Mouse (Mus musculus): ENCODE measurements around the gene Scube1.

The Scube1 gene

DNA sequence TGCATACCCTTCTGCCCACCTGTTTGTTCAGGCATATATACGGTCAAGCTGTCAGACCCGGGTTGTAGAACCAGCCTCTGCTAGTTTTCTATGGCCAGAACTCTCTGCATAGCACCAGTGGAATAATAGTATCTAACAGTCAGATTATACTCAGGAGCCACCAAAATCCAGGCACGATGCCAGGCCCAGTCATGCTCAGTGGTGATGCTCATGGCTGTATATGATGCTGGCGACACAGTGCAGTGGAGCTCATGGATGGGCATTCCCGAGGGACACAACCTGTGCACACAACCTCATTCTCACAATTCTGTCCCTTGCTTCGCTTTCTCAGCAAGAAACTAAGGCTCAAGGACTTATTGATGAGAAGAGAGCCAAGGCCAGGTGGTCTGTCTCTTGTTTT is 58.8 kb downstream of the Scube1 start:
- no peak for DNase-seq (ENCODE audit: low read depth)

DNA sequence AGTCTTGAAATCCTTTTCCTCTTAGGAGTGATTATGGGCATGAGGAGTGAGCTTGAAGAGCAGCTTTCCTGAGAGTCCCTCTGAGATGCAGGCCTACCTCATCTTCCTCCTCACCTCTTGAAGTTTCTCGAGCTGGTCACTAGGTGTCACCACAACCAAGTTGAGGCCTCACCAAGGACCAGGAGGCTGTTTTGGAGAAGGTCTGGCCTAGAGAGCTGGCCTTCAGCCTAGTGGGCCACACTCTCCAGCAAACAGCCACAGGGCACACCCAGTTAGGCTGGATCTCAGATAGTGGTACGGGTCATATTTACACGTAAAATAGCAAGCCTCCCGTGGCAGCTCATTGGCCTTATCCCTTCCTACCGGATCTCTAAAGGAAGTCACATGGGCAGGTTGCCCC is 60.1 kb downstream of the Scube1 start:
- peak; percentile 49 for DNase-seq (ENCODE audit: low read depth)

DNA sequence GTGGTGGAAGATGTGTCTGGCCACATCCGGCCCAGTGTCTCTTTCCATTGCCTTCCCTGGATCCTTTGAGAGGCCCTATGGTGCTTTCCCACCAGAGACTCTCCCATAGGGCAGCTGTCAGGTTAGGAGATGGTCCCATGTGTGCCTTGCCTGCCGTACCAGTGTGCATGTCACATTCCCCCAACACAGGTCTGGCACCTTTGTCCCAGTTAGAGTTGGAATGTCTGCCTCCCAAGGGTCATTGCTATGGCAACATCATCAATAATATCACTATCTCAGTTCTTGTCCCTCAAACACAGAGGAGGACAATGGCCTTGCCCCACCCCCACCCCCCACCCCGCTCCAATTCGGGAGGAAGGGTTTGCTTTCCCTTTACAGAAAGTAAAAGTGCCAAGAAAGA is 61.8 kb downstream of the Scube1 start:
- no peak for DNase-seq (ENCODE audit: low read depth)

DNA sequence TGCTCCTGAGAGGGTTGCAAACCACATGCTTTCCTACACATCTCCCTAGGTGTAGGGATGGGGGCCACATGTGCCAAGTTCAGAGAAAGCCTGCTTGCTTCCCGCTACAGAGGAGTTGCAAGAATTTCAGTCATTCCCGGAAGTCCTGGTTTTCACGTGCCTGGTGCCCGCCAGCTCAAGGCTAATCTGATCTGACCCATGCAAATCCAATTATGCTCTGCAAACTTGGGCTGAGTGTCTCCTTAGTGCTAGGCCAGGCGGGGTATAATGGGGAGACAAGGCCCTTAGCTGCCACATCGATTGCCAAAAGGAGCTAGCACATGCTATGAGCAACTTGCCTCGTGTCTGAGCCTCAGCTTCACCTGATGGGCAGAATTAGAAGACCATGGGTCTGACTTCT is 62.7 kb downstream of the Scube1 start:
- no peak for DNase-seq (ENCODE audit: low read depth)

DNA sequence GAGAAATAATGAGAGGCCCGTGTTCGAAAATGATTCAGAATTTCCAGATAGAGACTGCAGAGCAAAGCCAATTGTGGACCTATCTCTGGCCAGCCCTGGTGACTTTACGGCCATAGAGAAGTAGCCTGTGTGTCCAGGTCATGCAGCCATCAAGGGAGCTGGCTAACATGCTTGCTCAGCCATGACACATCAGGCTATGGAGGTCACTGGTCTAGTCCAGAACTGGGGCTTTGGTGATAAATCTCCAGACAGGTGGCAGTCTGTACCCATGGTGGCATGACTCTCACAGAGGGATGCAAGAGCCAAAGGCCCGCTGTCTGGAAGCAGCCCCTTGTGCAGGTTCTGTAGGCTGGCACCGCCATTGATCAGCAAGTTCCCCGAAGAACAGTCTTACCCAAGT is 82.3 kb downstream of the Scube1 start:
- DNase-seq (ENCODE audit: low read depth) = no peak

DNA sequence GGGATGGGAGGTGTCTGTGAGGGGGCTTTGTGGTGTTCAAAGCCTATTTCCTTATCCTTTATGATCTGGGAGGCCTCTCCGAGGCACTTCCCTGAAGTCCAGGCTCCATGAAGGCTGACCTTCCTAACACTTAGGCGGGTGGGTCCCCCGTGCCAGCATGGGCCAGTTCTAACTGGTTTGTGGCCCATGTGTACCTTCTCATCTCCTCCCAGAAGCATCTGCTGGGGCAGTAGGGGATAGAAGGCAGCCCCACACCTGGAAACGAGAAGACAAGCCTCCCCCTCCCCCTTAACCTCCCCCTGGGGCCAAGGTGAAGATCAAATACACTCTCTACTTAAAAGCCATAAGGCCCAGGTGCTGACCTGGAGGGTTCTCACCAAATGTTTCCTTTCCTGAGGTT is 84.6 kb downstream of the Scube1 start:
- DNase-seq (ENCODE audit: low read depth) = no peak

DNA sequence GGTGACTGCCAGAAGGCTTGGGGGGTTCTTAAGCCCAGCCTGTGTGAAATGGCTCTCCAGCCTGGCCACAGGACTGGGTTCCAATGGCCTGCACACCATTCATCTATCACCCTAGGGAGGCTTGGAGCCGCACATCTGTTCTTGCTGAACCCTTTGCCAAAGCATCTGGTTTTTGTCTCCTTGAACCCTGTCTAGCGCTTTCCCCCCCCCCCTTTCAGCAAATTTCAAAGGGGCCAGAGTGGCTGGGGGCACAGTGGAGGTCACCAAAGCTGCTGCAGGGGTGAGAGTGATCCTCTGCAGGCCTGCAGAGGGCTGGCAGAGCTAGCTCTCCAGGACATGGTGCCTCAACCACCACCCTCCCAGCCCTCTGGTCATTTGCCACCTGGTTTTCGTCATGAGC is 85.7 kb downstream of the Scube1 start:
- no peak for DNase-seq (ENCODE audit: low read depth)

DNA sequence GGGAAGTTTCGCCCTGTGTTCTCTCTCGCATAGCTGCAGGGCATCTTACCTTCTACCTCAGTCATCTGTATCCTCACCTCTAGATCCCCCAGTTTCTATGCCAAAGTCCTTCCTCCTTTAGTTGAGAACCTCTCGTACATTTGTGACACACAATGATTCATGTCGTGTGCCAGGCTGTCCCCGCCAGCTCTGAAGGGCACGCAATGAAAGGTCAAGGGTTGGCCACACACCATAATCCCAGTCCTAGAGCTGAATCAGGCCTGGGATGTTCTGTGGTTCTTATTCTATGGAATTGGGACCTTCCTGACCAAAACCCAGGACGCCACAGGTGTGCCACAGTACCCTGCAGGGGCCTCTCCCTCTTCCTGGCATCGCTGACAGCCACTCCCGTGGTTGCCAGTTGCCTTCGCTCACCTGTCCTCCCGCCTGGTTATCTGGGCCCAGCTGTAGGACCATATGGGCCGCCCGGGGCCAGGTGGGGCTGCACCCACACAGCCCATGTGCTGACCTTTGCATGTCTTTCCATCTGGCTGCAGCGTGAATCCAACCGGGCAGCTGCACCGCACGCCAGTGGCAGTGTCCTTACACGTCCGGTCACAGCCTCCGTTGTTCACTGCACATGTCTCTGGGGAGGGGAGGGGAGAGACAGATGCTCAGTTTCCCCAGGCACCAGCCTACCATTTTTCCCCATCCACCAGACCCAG is 86.5 kb downstream of the Scube1 start:
- no peak for DNase-seq (ENCODE audit: low read depth)

DNA sequence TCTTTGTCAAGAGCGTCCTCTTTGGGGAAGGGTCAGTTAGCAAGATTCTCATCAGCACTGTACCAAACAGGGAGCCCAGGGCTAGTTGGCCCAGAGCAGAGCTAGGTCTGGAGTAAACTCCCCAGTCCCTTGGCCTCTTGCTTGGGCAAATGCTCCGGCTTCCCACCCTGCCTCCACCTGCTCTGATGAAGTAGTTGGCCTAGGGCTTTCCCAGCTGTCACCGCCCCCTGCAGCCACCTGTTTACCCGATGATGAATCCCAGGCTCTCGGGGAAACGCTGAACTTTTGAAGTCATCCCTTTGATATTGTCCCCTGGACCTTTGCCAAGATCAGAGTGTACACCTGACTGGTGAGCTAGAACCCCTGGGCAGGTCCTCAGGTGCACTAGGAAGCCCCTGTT is 88.1 kb downstream of the Scube1 start:
- no peak for DNase-seq (ENCODE audit: low read depth)

DNA sequence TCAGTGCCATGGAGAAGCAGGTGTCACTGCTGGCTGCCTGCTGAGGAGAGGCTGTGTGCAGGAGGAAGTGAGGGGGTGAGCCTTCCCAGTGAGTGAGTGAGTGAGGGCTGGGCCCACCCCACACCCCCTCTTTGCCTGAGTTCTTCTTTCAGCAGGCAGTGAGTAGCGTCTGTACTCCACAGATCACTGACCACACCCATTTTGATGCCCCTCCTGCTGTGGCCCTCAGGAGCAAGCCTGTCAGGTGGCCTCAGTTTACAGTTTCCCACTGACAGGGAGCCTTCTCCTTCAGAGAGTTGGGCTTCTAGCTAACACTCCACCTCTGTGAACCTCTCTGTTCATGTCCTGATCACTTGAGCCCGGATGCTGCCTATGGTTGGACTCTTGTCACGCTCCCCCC is 89.6 kb downstream of the Scube1 start:
- no peak for DNase-seq (ENCODE audit: low read depth)

DNA sequence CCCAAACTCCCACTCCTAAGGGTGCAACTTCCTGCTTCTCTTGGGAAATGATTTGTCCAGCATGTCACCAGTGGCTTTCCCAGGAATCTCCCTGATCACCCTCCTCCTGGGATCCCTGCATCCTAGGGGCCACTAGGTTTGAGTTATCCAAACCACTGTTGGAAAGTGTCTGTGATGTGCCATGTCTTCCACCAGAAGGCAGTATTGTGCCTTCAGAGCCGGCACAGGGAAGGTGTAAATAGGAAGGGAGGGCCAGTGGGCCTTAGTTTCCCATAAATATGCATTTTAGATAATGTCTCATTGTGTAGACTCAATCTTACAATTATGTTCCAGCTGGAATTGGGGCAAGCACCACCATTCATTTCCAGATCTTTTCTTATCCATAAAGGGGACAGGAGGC is 90.7 kb downstream of the Scube1 start:
- no peak for DNase-seq (ENCODE audit: low read depth)

DNA sequence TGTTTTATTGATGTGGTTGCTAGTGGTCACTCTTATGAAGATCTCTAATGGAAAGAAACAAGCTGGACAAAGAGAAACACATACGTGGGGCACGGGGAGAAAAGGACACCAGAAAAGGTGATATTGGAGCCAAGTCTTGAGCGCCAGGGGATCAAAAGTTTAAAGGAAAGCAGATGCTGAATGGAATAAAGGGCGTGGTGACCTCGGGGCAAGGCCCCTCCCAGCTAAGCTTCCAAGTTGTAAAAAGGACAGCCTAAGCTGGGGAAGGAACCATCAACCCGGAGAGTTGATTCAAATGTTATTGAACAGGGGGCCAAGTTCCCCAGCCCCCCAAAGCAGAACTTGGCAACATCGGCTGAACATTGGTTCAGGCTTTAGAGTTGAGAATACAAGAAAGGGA is 93.8 kb downstream of the Scube1 start:
- no peak for DNase-seq (ENCODE audit: low read depth)

DNA sequence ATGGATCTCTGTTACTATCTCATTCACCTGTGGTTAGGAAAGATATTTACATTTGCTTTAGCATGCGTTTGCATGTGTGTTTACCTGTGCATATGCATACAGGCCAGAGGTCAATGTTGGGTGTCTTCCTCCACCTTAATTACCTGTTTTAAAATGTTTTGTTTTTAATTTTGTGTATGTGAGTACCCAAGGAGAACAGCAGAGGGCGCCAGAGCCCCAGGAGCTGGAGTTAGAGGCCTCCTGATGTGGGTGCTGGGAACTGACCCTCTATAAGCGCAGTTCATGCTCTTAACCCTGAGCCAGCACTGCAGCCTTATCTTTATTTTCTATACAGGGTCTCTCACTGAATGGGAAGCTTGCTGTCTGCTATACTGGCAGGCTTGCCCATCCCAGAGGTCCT is 95.1 kb downstream of the Scube1 start:
- no peak for DNase-seq (ENCODE audit: low read depth)

DNA sequence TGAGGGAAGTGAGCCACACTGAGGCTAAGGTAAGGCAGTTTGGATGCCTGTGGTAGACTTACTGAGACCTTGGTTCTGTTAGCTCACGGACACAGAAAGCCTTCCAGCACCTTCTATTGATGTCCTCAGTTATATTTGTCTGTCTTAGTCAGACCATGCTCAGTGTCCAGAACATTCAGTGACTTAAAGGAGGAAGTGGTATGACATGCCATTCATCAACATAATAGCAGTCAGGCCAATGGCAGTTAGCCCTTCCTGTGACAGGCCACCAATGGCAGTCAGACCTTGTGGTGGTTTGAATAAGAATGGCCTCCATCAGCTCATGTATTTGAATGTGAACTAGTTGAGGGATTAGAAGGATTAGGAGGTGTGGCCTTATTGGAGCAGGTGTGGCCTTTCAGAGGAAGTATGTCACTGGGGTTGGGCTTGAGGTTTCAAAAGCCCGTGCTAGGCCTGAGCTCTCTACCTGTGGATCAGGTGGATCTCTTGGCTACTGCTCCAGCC is 98.6 kb downstream of the Scube1 start:
- no peak for DNase-seq (ENCODE audit: low read depth)

DNA sequence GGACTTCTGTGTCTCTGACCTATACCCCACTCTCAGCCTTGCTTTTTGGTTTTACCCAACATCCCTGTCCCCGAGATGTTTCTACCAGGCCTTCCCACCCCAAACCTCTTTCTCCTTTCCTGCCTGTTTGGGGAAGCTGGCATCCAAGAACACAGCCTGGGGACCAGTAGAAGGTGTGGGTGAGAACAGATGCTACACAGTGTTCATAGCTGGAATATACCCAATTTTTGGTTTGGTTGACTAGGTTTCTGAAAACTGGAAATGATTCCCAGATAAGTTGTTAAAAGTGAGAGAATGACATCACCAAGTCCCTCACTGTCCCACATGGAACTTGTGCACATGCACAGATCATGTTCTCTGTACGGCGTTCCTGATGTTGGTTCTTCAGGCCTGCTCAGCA is 109.6 kb downstream of the Scube1 start:
- no peak for DNase-seq (ENCODE audit: low read depth)

DNA sequence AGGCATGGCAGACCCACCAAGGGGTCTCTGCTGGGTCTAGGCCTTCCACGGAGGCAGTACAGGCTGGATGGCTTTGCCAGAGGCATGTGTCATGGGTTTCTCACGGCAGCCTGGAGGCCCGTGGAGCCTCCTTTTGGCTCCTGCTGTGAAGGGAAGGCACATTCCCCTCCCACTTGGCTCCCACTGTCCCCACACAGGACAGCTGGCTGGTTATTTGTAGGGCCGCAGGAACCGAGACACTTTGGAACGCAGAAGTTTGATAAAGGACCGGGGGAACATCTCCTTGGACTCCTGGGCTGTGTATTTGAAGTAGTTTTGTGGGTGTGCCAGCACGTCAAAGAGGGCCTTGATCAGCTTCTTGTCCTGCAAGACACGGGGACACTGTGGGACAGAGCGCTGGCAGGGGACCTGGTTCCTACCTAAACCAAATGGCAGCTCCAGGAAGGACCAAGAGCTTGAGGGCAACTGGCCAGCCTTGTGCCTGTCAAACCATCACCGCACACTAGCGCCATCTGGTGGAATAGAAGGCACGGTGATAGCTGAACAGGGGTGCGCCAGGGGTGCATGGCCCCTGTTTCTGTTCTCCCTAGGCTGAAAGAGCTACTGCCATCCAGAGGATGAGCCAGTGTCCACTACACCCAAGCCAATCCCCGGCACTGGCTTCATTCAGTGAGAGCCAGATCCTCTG is 117.6 kb downstream of the Scube1 start:
- no peak for DNase-seq (ENCODE audit: low read depth)

DNA sequence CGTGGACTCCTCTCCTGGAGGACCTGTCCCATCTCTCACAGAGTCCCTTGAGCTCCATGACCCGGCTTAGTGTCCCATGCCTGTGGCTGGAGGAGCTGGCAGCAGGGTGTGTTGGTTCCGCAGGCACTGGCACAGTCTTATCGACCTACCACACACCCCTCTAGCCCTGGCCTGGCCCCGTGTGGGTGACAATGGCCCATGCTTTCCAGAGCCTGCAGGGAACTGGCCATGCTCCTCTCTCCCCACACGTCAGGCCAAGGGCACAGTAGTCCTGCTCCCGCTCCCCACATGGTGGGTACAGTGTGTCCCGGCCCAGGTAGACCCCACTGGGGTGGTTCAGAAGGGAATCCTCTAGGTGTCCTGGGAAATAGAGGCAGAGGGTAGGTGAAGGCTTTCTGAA is 118.1 kb downstream of the Scube1 start:
- DNase-seq (ENCODE audit: low read depth) = no peak

DNA sequence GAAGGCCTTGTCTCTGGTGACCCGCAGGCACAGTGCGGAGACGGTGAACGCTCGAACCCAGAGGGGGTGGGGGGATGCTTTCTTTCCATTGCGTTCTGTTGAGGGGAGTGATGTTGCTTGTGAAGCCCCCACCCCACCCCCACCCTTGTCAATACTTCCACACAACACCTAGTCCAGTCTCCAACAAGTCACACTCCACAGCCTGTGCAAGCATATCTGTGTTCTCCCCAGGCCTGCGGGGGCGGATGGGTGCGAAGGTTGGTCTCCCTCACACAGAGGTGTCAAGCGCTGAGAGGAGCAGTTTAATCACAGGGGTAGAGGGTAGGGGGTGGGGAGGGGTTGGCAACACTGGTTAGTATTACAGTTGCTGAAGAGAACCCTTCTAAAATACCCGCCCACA is 118.6 kb downstream of the Scube1 start:
- no peak for DNase-seq (ENCODE audit: low read depth)

DNA sequence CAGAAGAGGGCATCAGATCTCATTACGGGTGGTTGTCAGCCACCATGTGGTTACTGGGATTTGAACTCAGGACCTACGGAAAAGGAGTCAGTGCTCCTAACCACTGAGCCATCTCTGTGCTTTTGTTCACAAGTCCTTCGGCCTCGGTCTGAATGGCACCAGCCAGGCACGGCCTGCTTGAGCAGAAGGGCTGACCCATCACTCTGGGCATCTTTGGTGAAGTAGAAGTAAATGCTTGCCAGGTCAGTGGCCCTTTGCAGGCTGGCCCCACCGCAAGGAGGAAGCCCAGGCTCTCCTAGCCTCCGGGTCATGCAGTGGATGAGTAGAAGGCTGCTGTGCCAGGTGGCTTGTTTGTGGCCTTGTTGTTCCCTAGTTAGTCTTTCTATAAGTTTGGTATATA is 121.4 kb downstream of the Scube1 start:
- DNase-seq (ENCODE audit: low read depth) = no peak

DNA sequence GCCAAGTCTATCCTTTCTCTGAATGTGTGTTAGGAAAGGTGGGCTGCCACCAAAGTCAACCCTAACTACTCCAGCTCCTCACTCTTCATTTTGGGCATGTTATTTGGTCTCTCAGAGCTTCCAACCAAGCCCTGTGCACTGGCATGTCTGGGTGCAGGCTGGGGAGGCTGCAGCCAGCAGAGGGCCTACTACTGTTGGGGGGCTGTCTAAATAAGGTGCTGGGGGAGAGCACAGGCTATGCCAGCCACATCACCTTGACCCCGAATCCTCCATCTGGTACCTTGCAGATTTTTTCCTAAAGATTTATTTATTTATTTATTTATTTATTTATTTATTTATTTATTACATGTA is 121.8 kb downstream of the Scube1 start:
- DNase-seq (ENCODE audit: low read depth) = no peak

DNA sequence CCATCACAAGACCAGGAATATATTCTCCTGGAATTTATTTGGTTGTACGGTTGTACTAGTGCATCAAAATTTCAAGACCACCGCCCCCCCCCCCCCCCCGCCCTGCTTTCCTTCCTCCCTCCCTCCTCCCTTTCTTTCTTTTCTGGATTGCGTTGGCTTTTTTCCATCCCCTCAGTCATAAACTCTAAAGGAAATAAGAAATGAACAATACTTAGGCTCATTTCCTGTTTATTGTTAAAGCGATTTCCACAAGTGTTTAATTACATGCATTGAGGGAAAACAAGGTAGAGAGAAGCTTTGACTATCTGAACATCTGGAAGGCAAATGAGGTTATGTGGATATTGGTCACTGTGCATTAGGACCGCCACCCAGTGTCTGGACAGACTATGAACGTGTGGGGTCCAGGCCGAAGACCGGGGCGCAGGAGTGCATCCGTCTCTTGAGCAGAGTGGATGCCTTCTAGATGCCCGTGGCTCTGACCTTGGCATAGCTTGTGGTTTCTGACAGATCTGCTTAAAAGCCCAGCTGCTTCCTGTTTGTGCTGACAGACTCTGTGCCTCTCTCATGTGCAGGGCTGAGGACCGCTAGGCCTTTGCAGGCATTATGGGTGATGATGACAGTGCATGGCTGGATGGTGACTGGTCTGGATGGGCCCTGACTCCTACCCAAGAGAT is 122.3 kb downstream of the Scube1 start:
- DNase-seq (ENCODE audit: low read depth) = no peak

DNA sequence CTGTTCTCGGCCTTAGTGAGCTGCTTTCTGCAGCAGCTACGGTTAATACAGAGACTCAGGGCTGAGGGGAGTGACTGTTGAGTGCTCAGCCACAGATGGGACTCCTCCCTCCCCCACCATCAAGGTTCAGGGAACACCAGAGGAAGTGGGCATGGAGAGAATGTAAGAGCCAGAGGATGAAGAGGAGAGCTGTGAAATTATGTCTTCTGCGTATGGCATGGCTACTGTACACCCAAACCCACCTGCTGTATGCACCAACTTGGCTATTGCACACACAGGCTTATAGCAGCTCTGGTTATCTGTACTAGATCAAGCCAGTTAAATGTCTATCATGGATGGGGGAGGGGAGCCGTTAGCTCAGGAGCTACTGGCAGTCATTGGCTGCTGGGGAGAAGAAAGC is 123.6 kb downstream of the Scube1 start:
- DNase-seq (ENCODE audit: low read depth) = no peak

DNA sequence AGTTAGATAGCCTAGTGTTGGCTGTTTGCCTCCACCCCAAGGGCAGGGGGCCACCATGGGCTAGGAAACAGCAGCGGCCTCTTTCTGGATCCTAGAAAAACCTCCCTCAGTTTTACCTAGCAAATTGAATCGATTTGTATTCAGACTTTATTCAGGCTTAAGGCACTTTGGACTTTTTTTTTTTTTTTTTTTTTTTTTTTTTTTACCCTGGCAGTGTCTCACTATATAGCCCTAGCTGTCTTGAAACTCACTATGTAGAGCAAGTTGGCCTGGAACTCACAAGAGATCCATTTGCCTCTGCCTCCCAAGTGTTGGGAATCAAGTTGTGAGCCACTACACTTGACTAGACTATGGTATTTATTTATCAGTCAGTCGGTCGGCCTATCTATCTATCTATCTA is 128.0 kb downstream of the Scube1 start:
- no peak for DNase-seq (ENCODE audit: low read depth)

DNA sequence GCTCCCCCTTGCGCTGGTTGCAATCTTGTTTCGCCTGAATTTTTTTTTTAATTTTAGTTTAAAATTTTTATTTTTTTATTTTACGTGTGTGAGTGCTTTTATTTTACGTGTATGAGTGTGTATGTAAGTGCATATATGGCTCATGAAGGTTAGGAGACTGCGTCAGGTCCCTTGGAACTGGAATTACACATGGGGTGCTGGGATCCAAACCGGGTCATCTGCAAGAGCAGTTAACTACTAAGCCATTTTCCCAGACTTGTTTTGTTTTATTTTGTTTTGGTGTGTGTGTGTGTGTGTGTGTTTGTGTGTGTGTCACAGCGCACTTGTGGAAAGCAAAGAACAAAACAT is 129.5 kb downstream of the Scube1 start:
- DNase-seq (ENCODE audit: low read depth) = no peak
